Mouse (Mus musculus) kidney, adult 2 months (tissue): ENCODE measurements around the gene Spaca7. TPM values are rescaled to one million over a fixed set of nuclear protein-coding genes. Genes with fewer than 3 reads are reported as not detected.

Source experiments
- DNase-seq: peaks from one replicate; pipeline ENCODE4 v3.0.0; 2021
- H3K27ac ChIP-seq: fragments of 200-500 bp; 2 replicates; pipeline ENCODE4 v1.5.1; 2012; ENCODE audit warnings: low read depth, low read length, control low read depth, inconsistent platforms; ENCODE audit not compliant: insufficient read depth
- H3K27me3 ChIP-seq: fragments of 200-500 bp; replicated peaks from 2 replicates; pipeline ENCODE4 v1.6.1; 2012; ENCODE audit warnings: mild to moderate bottlenecking, moderate library complexity, low read length, inconsistent platforms; ENCODE audit not compliant: control insufficient read depth, insufficient read depth
- H3K36me3 ChIP-seq: fragments of 200-500 bp; 2 replicates; pipeline ENCODE4 v1.6.1; 2012; ENCODE audit warnings: mild to moderate bottlenecking, moderate library complexity, low read length, inconsistent platforms; ENCODE audit not compliant: control insufficient read depth, insufficient read depth
- H3K4me1 ChIP-seq: fragments of 200-500 bp; 2 replicates; pipeline ENCODE4 v1.6.1; 2011; ENCODE audit warnings: low read length; ENCODE audit not compliant: control insufficient read depth, insufficient read depth
- H3K4me3 ChIP-seq: fragments of 200-500 bp; 2 replicates; pipeline ENCODE4 v1.5.1; 2011; ENCODE audit warnings: mild to moderate bottlenecking, low read depth, low read length, control low read depth; ENCODE audit not compliant: insufficient read depth
- CTCF ChIP-seq: fragments of 200-500 bp; conservative IDR thresholded peaks from 2 replicates; pipeline ENCODE4 v1.5.1; 2011; ENCODE audit warnings: low read depth, mild to moderate bottlenecking, control low read depth, low read length, moderate library complexity, mixed read lengths; ENCODE audit not compliant: insufficient read depth, insufficient read length
- POLR2A ChIP-seq: fragments of 200-500 bp; IDR thresholded peaks from one replicate; pipeline ENCODE4 v1.6.1; 2011; ENCODE audit warnings: low read depth, low read length, control low read depth
- WGBS: fragments of 180-500 bp; shearing (Covaris S2); methylation state at CpG from one replicate; pipeline ENCODE4 v1.1.7; 2018; 5-methylcytosine and 5-hydroxymethylcytosine counted together
- polyA plus RNA-seq: library from polyadenylated mRNA; depleted of rRNA; stranded (reverse); fragments of >200 nt; gene quantifications from 2 replicates; pipeline ENCODE4 v1.2.3, GENCODE M21; 2012; rRNA removed

The Spaca7 gene
- polyA plus RNA-seq, 1 experiment = 0.19 TPM

DNA sequence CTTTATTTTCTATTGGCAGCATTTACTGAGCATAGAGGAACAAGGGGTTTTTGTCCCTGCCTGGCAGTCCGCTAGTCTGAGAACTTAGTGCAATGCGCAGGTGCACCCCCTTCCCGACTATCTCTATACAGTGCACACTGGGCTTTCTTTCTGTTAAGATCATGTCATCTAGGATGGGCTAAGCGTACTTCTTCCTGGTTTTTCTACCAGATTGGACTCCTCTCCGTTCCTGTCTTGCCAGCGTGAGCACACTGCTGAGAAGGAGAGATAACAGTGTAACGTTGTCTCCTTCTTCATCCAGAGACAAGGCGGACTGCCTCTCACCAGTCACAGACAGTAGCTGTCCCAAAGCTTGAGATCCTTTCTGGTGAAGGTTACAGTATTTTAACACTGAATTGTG is 71.5 kb downstream of the Spaca7 start:
- Histone ChIP-seq H3K4me3 (no peak overlapping the region), H3K27me3 (no peaks in the 10 kb centered on the region), H3K4me1 (peaks cover 4% of the 10 kb centered on the region; the same call in 1 of the 2 replicates), H3K36me3 (peaks cover 7% of the 10 kb centered on the region; the same call in 1 of the 2 replicates), H3K27ac (no peak overlapping the region)
- TF ChIP-seq POLR2A (no peak), CTCF (no peak)
- WGBS = 92% methylated on average over 8 of the region's 8 CpGs
- no peak for DNase-seq

- peaks cover 4% of the 10 kb centered on the region; the same call in 1 of the 2 replicates for H3K4me1 ChIP-seq
- whole genome bisulfite sequencing = 64% methylated on average over 7 of the region's 7 CpGs
- no peak overlapping the region for H3K4me3 ChIP-seq
- TF ChIP-seq POLR2A (no peak), CTCF (no peak)
- no peaks in the 10 kb centered on the region for H3K27me3 ChIP-seq
- DNase-seq = no peak
- no peak overlapping the region for H3K27ac ChIP-seq
- peaks cover 7% of the 10 kb centered on the region; the same call in 1 of the 2 replicates for H3K36me3 ChIP-seq
Observed at GRCm38 (mm10) chr8:12644894-12645293, 72.1 kb downstream of the Spaca7 start.

GRCm38 (mm10) chr8:12646536-12646935 is 73.7 kb downstream of the Spaca7 start:
- H3K27me3 ChIP-seq = no peaks in the 10 kb centered on the region
- H3K4me1 ChIP-seq = peaks cover 4% of the 10 kb centered on the region; the same call in 1 of the 2 replicates
- DNase-seq = peak; percentile 25
- H3K4me3 ChIP-seq = no peak overlapping the region
- 65% methylated on average over 4 of the region's 4 CpGs for WGBS
- TF ChIP-seq CTCF (no peak), POLR2A (no peak)
- H3K36me3 ChIP-seq = peaks cover 5% of the 10 kb centered on the region; the same call in 1 of the 2 replicates
- H3K27ac ChIP-seq = no peak overlapping the region

GRCm38 (mm10) chr8:12648951-12649350 is 76.1 kb downstream of the Spaca7 start:
- H3K4me1 ChIP-seq = peaks cover 4% of the 10 kb centered on the region; the same call in 1 of the 2 replicates
- H3K4me3 ChIP-seq = no peak overlapping the region
- DNase-seq = no peak
- no peak overlapping the region for H3K27ac ChIP-seq
- no peaks in the 10 kb centered on the region for H3K27me3 ChIP-seq
- WGBS = 90% methylated on average over 4 of the region's 4 CpGs
- H3K36me3 ChIP-seq = peaks cover 5% of the 10 kb centered on the region; the same call in 1 of the 2 replicates
- TF ChIP-seq CTCF = no peak
- TF ChIP-seq POLR2A = no peak

Other genes starting within 250 kb of the Spaca7 start
- not detected in 2 replicates for gene Sox1, start 177.7 kb upstream of the Spaca7 start, polyA plus RNA-seq
- gene Tubgcp3, start 99.2 kb downstream of the Spaca7 start, polyA plus RNA-seq = 28.4 and 36.4 TPM in 2 replicates
- 176 and 271 TPM in 2 replicates for gene Atp11a, start 184.0 kb downstream of the Spaca7 start, polyA plus RNA-seq